8 mouse cellular contexts compared by ENCODE assay signal in genomic region chr2:118976941-118977340, GRCm38 (mm10). TPM values are rescaled to one million over a fixed set of nuclear protein-coding genes. Genes with fewer than 3 reads are reported as not detected.
DNase-seq lines count a peak whose midpoint lies in the region; ATAC-seq and TF ChIP-seq lines count a peak whose summit lies in the region.

No protein-coding gene starts in this region.

- WGBS in cerebellum, adult 2 months, result 48% methylated on average over 5 of the region's 5 CpGs
- 14% methylated on average over 5 of the region's 5 CpGs for WGBS in lung, postnatal 0 days
- WGBS in liver, embryonic 14.5 days (ENCODE audit: insufficient replicate concordance), result 11% methylated on average over 5 of the region's 5 CpGs
- 33% methylated on average over 5 of the region's 5 CpGs for WGBS in stomach, postnatal 0 days

- DNase-seq in cerebellum, adult 2 months, result no peak
- DNase-seq in cerebellum, postnatal 4 days (ENCODE audit: low spot score in 2 of 2), result no peak
- DNase-seq in lung, postnatal 0 days (ENCODE audit: low spot score), result peak; percentile 8
- DNase-seq in lung, postnatal 14 days, result no peak
- DNase-seq in liver, embryonic 14.5 days (ENCODE audit: low read depth in 3 of 3, low spot score in 3 of 3), result no peak
- no peak for DNase-seq in stomach, postnatal 0 days (ENCODE audit: low spot score)
- DNase-seq in spleen, postnatal 4 days (ENCODE audit: low spot score in 2 of 2), result no peak
- no peak for DNase-seq in cerebellum, postnatal 14 days

- TF ChIP-seq EP300 in lung, postnatal 0 days (IDR thresholded peaks at IDR 0.05), result no peak
- TF ChIP-seq EP300 in liver, embryonic 14.5 days (IDR thresholded peaks at IDR 0.05; ENCODE audit: low read depth), result no peak
- no peak for TF ChIP-seq EP300 in stomach, postnatal 0 days (optimal IDR thresholded peaks at IDR 0.05)

- no peak for TF ChIP-seq CTCF in cerebellum, adult 2 months (IDR thresholded peaks at IDR 0.05; ENCODE audit: borderline replicate concordance, insufficient read depth, low read depth, low read length)
- no peak for TF ChIP-seq CTCF in lung, postnatal 0 days (IDR thresholded peaks at IDR 0.05)
- TF ChIP-seq CTCF in liver, embryonic 14.5 days (IDR thresholded peaks at IDR 0.05; ENCODE audit: low read depth), result no peak
- TF ChIP-seq CTCF in stomach, postnatal 0 days (IDR thresholded peaks at IDR 0.05; ENCODE audit: low read depth), result no peak

- H3K4me2 ChIP-seq in lung, postnatal 0 days (replicated peaks; ENCODE audit: low read depth, low read length), result peak overlapping the region; percentile 95
- peak overlapping the region; percentile 90 for H3K4me2 ChIP-seq in liver, embryonic 14.5 days (ENCODE audit: low read depth)
- H3K4me2 ChIP-seq in stomach, postnatal 0 days (replicated peaks; ENCODE audit: low read depth), result peak overlapping the region; percentile 93

- no peaks in the 10 kb centered on the region for H3K9me3 ChIP-seq in lung, postnatal 0 days (ENCODE audit: low read length)
- no peaks in the 10 kb centered on the region for H3K9me3 ChIP-seq in liver, embryonic 14.5 days (ENCODE audit: control insufficient read depth, low read length)
- no peaks in the 10 kb centered on the region for H3K9me3 ChIP-seq in stomach, postnatal 0 days (ENCODE audit: control insufficient read depth, low read length)

- H3K4me1 ChIP-seq in cerebellum, adult 2 months (ENCODE audit: control insufficient read depth, insufficient read depth, low read length), result peaks cover 3% of the 10 kb centered on the region; the same call in 1 of the 2 replicates
- H3K4me1 ChIP-seq in lung, postnatal 0 days (ENCODE audit: insufficient read depth, low read depth, low read length), result no peaks in the 10 kb centered on the region
- peaks cover 5 to 10% of the 10 kb centered on the region in 2 experiments for H3K4me1 ChIP-seq in liver, embryonic 14.5 days (replicated peaks; ENCODE audit: control insufficient read depth in 2 of 2, insufficient read depth in 2 of 2, low read length in 1 of 2)
- H3K4me1 ChIP-seq in stomach, postnatal 0 days (replicated peaks; ENCODE audit: control insufficient read depth, insufficient read depth), result no peaks in the 10 kb centered on the region

- H3K27ac ChIP-seq in cerebellum, adult 2 months (ENCODE audit: insufficient read depth, low read length), result no peak overlapping the region
- no peak overlapping the region for H3K27ac ChIP-seq in lung, postnatal 0 days (ENCODE audit: low read length)
- H3K27ac ChIP-seq in liver, embryonic 14.5 days, result no peak overlapping the region
- no peak overlapping the region for H3K27ac ChIP-seq in stomach, postnatal 0 days (replicated peaks)

- ATAC-seq in lung, postnatal 0 days, result no peak
- ATAC-seq in liver, embryonic 14.5 days (ENCODE audit: insufficient read depth), result no peak
- no peak for ATAC-seq in stomach, postnatal 0 days (ENCODE audit: low FRiP score, low TSS enrichment)

- H3K36me3 ChIP-seq in lung, postnatal 0 days (ENCODE audit: insufficient read depth, low read length), result no peaks in the 10 kb centered on the region
- H3K36me3 ChIP-seq in liver, embryonic 14.5 days (replicated peaks; ENCODE audit: control insufficient read depth, insufficient read depth, low read depth), result no peaks in the 10 kb centered on the region
- no peaks in the 10 kb centered on the region for H3K36me3 ChIP-seq in stomach, postnatal 0 days (ENCODE audit: control insufficient read depth, insufficient read depth, low read length)

- H3K9ac ChIP-seq in lung, postnatal 0 days (replicated peaks; ENCODE audit: low read depth), result no peak overlapping the region; the same call in 1 of the 2 replicates
- no peak overlapping the region for H3K9ac ChIP-seq in liver, embryonic 14.5 days (replicated peaks)
- no peak overlapping the region for H3K9ac ChIP-seq in stomach, postnatal 0 days (ENCODE audit: low read length)

- H3K4me3 ChIP-seq in cerebellum, adult 2 months (replicated peaks; ENCODE audit: insufficient read depth, low read depth, low read length), result peak overlapping the region; percentile 81
- peak overlapping the region; percentile 49 for H3K4me3 ChIP-seq in lung, postnatal 0 days (ENCODE audit: low read depth, low read length)
- H3K4me3 ChIP-seq in liver, embryonic 14.5 days (ENCODE audit: insufficient read depth in 1 of 2, low read depth in 2 of 2, low read length in 2 of 2), result peak overlapping the region; percentile 35 to 62
- peak overlapping the region; percentile 51 for H3K4me3 ChIP-seq in stomach, postnatal 0 days (ENCODE audit: low read depth, low read length)

- TF ChIP-seq POLR2A in cerebellum, adult 2 months (IDR thresholded peaks at IDR 0.05; ENCODE audit: borderline replicate concordance, insufficient read depth, low read length), result no peak

- H3K27me3 ChIP-seq in cerebellum, adult 2 months (ENCODE audit: control insufficient read depth, insufficient read depth, low read length), result no peaks in the 10 kb centered on the region
- H3K27me3 ChIP-seq in lung, postnatal 0 days (replicated peaks; ENCODE audit: insufficient read depth, low read length), result 0 out of 2 replicates have a peak, but pooled peaks cover 9% of the 10 kb centered on the region
- H3K27me3 ChIP-seq in liver, embryonic 14.5 days (ENCODE audit: control insufficient read depth, insufficient read depth, low read length), result peaks cover 34% of the 10 kb centered on the region
- no peaks in the 10 kb centered on the region for H3K27me3 ChIP-seq in stomach, postnatal 0 days (ENCODE audit: control insufficient read depth, insufficient read depth, low read length)

RNA-seq across cellular contexts. Expression of gene Chst14, which starts 50.6 kb away (rescaled TPM):
- polyA plus RNA-seq in cerebellum, adult 2 months (2012; rRNA removed), result 4.2 and 4.4 TPM in 2 replicates
- 20.8 and 22.0 TPM in 2 replicates for polyA plus RNA-seq in lung, postnatal 0 days (2015; fragmentation: Nextera tagmentation; extraction: Ambion mirVana)
- 3.6 and 3.7 TPM in 2 replicates for polyA plus RNA-seq in liver, embryonic 14.5 days (2012; rRNA removed)
- 4.2 and 4.3 TPM in 2 replicates for polyA plus RNA-seq in liver, embryonic 14.5 days (2014; fragmentation: Nextera tagmentation; extraction: Ambion mirVana)
- 13.6 and 14.2 TPM in 2 replicates for polyA plus RNA-seq in stomach, postnatal 0 days (2015; fragmentation: Nextera tagmentation; extraction: Ambion mirVana)

RNA-seq across cellular contexts. Expression of gene Ccdc32, which starts 52.3 kb away (rescaled TPM):
- 33.0 and 34.3 TPM in 2 replicates for polyA plus RNA-seq in cerebellum, adult 2 months (2012; rRNA removed)
- polyA plus RNA-seq in lung, postnatal 0 days (2015; fragmentation: Nextera tagmentation; extraction: Ambion mirVana), result 23.2 and 25.3 TPM in 2 replicates
- 5.4 and 6.9 TPM in 2 replicates for polyA plus RNA-seq in liver, embryonic 14.5 days (2012; rRNA removed)
- polyA plus RNA-seq in liver, embryonic 14.5 days (2014; fragmentation: Nextera tagmentation; extraction: Ambion mirVana), result 12.6 and 12.9 TPM in 2 replicates
- 20.7 and 21.3 TPM in 2 replicates for polyA plus RNA-seq in stomach, postnatal 0 days (2015; fragmentation: Nextera tagmentation; extraction: Ambion mirVana)

RNA-seq across cellular contexts. Expression of gene Rpusd2, which starts 57.6 kb away (rescaled TPM):
- polyA plus RNA-seq in cerebellum, adult 2 months (2012; rRNA removed), result 5.5 and 6.2 TPM in 2 replicates
- polyA plus RNA-seq in lung, postnatal 0 days (2015; fragmentation: Nextera tagmentation; extraction: Ambion mirVana), result 1.1 and 1.3 TPM in 2 replicates
- polyA plus RNA-seq in liver, embryonic 14.5 days (2012; rRNA removed), result 3.6 and 4.0 TPM in 2 replicates
- 2.3 and 3.0 TPM in 2 replicates for polyA plus RNA-seq in liver, embryonic 14.5 days (2014; fragmentation: Nextera tagmentation; extraction: Ambion mirVana)
- 1.8 and 2.0 TPM in 2 replicates for polyA plus RNA-seq in stomach, postnatal 0 days (2015; fragmentation: Nextera tagmentation; extraction: Ambion mirVana)
